Mouse (Mus musculus) kidney, embryonic 14.5 days (tissue): ENCODE measurements around the gene Repin1. TPM values are rescaled to one million over a fixed set of nuclear protein-coding genes. Genes with fewer than 3 reads are reported as not detected.

Source experiments
- ATAC-seq: fragments of 200-750 bp; cut with Nextera tagmentation; 2 replicates; pipeline ENCODE4 v1.8.0; 2017; ENCODE audit warnings: moderate number of reproducible peaks, mild to moderate bottlenecking, moderate TSS enrichment, moderate library complexity; ENCODE audit not compliant: low FRiP score, low TSS enrichment
- H3K27ac ChIP-seq: fragments of 300-500 bp; sonication (generic); 2 replicates; pipeline ENCODE4 v1.5.1; 2014; ENCODE audit warnings: low read depth, mild to moderate bottlenecking, low read length, moderate library complexity, mixed read lengths
- H3K27me3 ChIP-seq: fragments of 300-500 bp; sonication (generic); 2 replicates; pipeline ENCODE4 v1.6.1; 2014; ENCODE audit warnings: mild to moderate bottlenecking, low read length; ENCODE audit not compliant: control insufficient read depth, insufficient read depth
- H3K36me3 ChIP-seq: fragments of 300-500 bp; sonication (generic); 2 replicates; pipeline ENCODE4 v1.6.1; 2014; ENCODE audit warnings: low read length, mixed read lengths; ENCODE audit not compliant: control insufficient read depth, insufficient read depth
- H3K4me1 ChIP-seq: fragments of 300-500 bp; sonication (generic); 2 replicates; pipeline ENCODE4 v1.6.1; 2014; ENCODE audit warnings: low read length, mixed read lengths; ENCODE audit not compliant: control insufficient read depth, insufficient read depth
- H3K4me2 ChIP-seq: fragments of 300-500 bp; sonication (generic); replicated peaks from 2 replicates; pipeline ENCODE4 v1.6.1; 2014; ENCODE audit warnings: low read depth, mild to moderate bottlenecking, low read length
- H3K4me3 ChIP-seq: fragments of 300-500 bp; sonication (generic); 2 replicates; pipeline ENCODE4 v1.5.1; 2014; ENCODE audit warnings: mild to moderate bottlenecking, low read length
- H3K9ac ChIP-seq: fragments of 300-500 bp; sonication (generic); 2 replicates; pipeline ENCODE4 v1.6.1; 2014; ENCODE audit warnings: low read depth, mild to moderate bottlenecking, low read length, moderate library complexity
- H3K9me3 ChIP-seq: fragments of 300-500 bp; sonication (generic); 2 replicates; pipeline ENCODE4 v1.6.1; 2016; ENCODE audit warnings: low read length; ENCODE audit not compliant: control insufficient read depth
- WGBS: fragments of 180-500 bp; shearing (Covaris S2); extraction: QIAGEN DNeasy Blood & Tissue Kit; methylation state at CpG from one replicate; pipeline ENCODE4 v1.1.7; 2014; 5-methylcytosine and 5-hydroxymethylcytosine counted together
- polyA plus RNA-seq: library from polyadenylated mRNA; unstranded; fragments of >200 nt; fragmentation: Nextera tagmentation; extraction: Ambion mirVana; gene quantifications from 2 replicates; pipeline ENCODE4 v1.2.1, GENCODE M21; 2014

Repin1 gene
- 32.6 and 47.0 TPM in 2 replicates for polyA plus RNA-seq

GRCm38 (mm10) chr6:48593158-48594042 is at the start of gene Repin1, which contains the start of gene Gm44965:
TSS of gene Repin1 (plus strand) at chr6:48593883.
TSS of gene Gm44965 (plus strand) at chr6:48593941.
- WGBS, result 6% methylated on average over 45 of the region's 45 CpGs
- H3K9ac ChIP-seq, result peak within 1 kb of the TSS; percentile 88
- H3K9me3 ChIP-seq, result peaks cover 23% of the 10 kb centered on the region
- ATAC-seq, result peak; percentile 92
- peak within 1 kb of the TSS; percentile 75 for H3K4me2 ChIP-seq
- H3K4me3 ChIP-seq, result peak within 1 kb of the TSS; percentile 91
- H3K36me3 ChIP-seq, result peaks cover 25% of the 10 kb centered on the region
- H3K27ac ChIP-seq, result peak within 1 kb of the TSS; percentile 92
- H3K27me3 ChIP-seq, result no peaks in the 10 kb centered on the region
- H3K4me1 ChIP-seq, result peaks cover 10% of the 10 kb centered on the region; the same call in 1 of the 2 replicates

- H3K27me3 ChIP-seq, result no peaks in the 10 kb centered on the region
- no peak for ATAC-seq
- H3K9ac ChIP-seq, result no peak overlapping the region
- no peak overlapping the region for H3K4me3 ChIP-seq
- no peak overlapping the region for H3K27ac ChIP-seq
- no peak overlapping the region for H3K4me2 ChIP-seq
- H3K9me3 ChIP-seq, result no peaks in the 10 kb centered on the region
- WGBS, result 65% methylated on average over 5 of the region's 5 CpGs
- H3K36me3 ChIP-seq, result no peaks in the 10 kb centered on the region
- H3K4me1 ChIP-seq, result peaks cover 12% of the 10 kb centered on the region
Observed at GRCm38 (mm10) chr6:48545251-48545650, 48.4 kb upstream of the Repin1 start.

GRCm38 (mm10) chr6:48546271-48546670 is 47.4 kb upstream of the Repin1 start:
- H3K4me3 ChIP-seq, result no peak overlapping the region
- no peak overlapping the region for H3K9ac ChIP-seq
- H3K27me3 ChIP-seq, result no peaks in the 10 kb centered on the region
- 45% methylated on average over 1 of the region's 1 CpGs for WGBS
- ATAC-seq, result no peak
- no peak overlapping the region for H3K27ac ChIP-seq
- H3K4me1 ChIP-seq, result peaks cover 11% of the 10 kb centered on the region
- H3K36me3 ChIP-seq, result no peaks in the 10 kb centered on the region
- no peaks in the 10 kb centered on the region for H3K9me3 ChIP-seq
- H3K4me2 ChIP-seq, result no peak overlapping the region

GRCm38 (mm10) chr6:48546858-48547257 is 46.8 kb upstream of the Repin1 start:
- no peaks in the 10 kb centered on the region for H3K9me3 ChIP-seq
- peaks cover 5% of the 10 kb centered on the region for H3K4me1 ChIP-seq
- no peak overlapping the region for H3K27ac ChIP-seq
- no peaks in the 10 kb centered on the region for H3K27me3 ChIP-seq
- WGBS, result 54% methylated on average over 4 of the region's 4 CpGs
- no peak overlapping the region for H3K9ac ChIP-seq
- H3K4me3 ChIP-seq, result no peak overlapping the region
- no peak overlapping the region for H3K4me2 ChIP-seq
- no peaks in the 10 kb centered on the region for H3K36me3 ChIP-seq
- no peak for ATAC-seq

- no peak overlapping the region for H3K27ac ChIP-seq
- WGBS, result 75% methylated on average over 6 of the region's 6 CpGs
Observed at GRCm38 (mm10) chr6:48548314-48548713, 45.4 kb upstream of the Repin1 start.

GRCm38 (mm10) chr6:48552918-48553317 is 40.8 kb upstream of the Repin1 start:
- 59% methylated on average over 4 of the region's 4 CpGs for WGBS
- H3K4me2 ChIP-seq, result no peak overlapping the region
- H3K9ac ChIP-seq, result no peak overlapping the region
- no peaks in the 10 kb centered on the region for H3K9me3 ChIP-seq
- H3K27me3 ChIP-seq, result no peaks in the 10 kb centered on the region
- no peak overlapping the region for H3K27ac ChIP-seq
- peaks cover 5% of the 10 kb centered on the region; the same call in 1 of the 2 replicates for H3K4me1 ChIP-seq
- no peak overlapping the region for H3K4me3 ChIP-seq
- ATAC-seq, result no peak
- no peaks in the 10 kb centered on the region for H3K36me3 ChIP-seq

More at GRCm38 (mm10) chr6:48548314-48548713, 45.4 kb upstream of the Repin1 start:
- Histone ChIP-seq H3K4me2 (no peak overlapping the region), H3K36me3 (no peaks in the 10 kb centered on the region), H3K9me3 (no peaks in the 10 kb centered on the region), H3K27me3 (no peaks in the 10 kb centered on the region), H3K4me1 (no peaks in the 10 kb centered on the region), H3K4me3 (no peak overlapping the region), H3K9ac (no peak overlapping the region)
- ATAC-seq, result no peak

GRCm38 (mm10) chr6:48553819-48554218 is 39.9 kb upstream of the Repin1 start:
- H3K27ac ChIP-seq, result peak overlapping the region; percentile 98
- H3K9ac ChIP-seq, result peak overlapping the region; percentile 75; the same call in 1 of the 2 replicates
- no peaks in the 10 kb centered on the region for H3K27me3 ChIP-seq

GRCm38 (mm10) chr6:48554280-48555103 is 39.2 kb upstream of the Repin1 start, which contains the start of gene Lrrc61:
TSS of gene Lrrc61 (plus strand) at chr6:48554796.
- peak; percentile 94 for ATAC-seq
- WGBS, result under 1% methylated on average over 39 of the region's 39 CpGs

More at GRCm38 (mm10) chr6:48553819-48554218, 39.9 kb upstream of the Repin1 start:
- Histone ChIP-seq H3K4me1 (peaks cover 5% of the 10 kb centered on the region; the same call in 1 of the 2 replicates), H3K4me2 (peak overlapping the region; percentile 64), H3K36me3 (no peaks in the 10 kb centered on the region), H3K4me3 (peak overlapping the region; percentile 58), H3K9me3 (no peaks in the 10 kb centered on the region)
- 87% methylated on average over 4 of the region's 4 CpGs for WGBS
- ATAC-seq, result no peak

More at GRCm38 (mm10) chr6:48554280-48555103, 39.2 kb upstream of the Repin1 start, which contains the start of gene Lrrc61:
- H3K36me3 ChIP-seq, result no peaks in the 10 kb centered on the region
- H3K9me3 ChIP-seq, result no peaks in the 10 kb centered on the region
- H3K4me1 ChIP-seq, result peaks cover 5% of the 10 kb centered on the region; the same call in 1 of the 2 replicates
- peak within 1 kb of the TSS; percentile 58 for H3K4me3 ChIP-seq
- peak within 1 kb of the TSS; percentile 75 for H3K9ac ChIP-seq
- no peaks in the 10 kb centered on the region for H3K27me3 ChIP-seq
- H3K27ac ChIP-seq, result peak within 1 kb of the TSS; percentile 98
- peak within 1 kb of the TSS; percentile 64 for H3K4me2 ChIP-seq
